Mouse (Mus musculus) liver, embryonic 14.5 days (tissue): ENCODE results near the gene Mfsd14b.

Experiments used
- CTCF ChIP-seq: IDR thresholded peaks from 2 replicates; pipeline ENCODE4 v1.5.1; 2016; ENCODE audit warnings: antibody characterized with exemption, low read depth, control low read depth
- EP300 ChIP-seq: IDR thresholded peaks from 2 replicates; pipeline ENCODE4 v1.6.1; 2016; ENCODE audit warnings: antibody characterized with exemption, low read depth

DNA sequence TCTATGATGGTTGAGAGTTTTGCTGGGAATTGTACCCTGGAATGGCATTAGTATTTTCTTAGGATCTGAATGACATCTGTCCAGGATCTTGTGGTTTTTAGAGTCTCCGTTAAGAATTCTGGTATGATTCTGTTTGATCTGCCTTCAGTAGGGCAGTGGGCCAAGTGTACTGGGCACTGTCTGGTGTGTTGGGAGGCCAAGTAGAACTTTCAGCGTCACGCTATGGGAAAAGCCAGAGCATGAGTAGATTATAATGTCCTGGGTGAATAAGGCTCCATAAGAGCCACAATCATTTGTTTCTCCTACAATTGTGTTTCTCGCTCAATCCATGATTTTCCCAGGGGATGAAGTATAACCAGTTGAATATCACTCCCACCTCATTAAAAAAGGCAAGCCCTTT, 25.0 kb upstream of the Mfsd14b start, which contains the start of gene Olfr465-ps1:
- no peak for TF ChIP-seq CTCF
- TF ChIP-seq EP300, result no peak
